Mouse (Mus musculus): Measurements from ENCODE around the gene Fuk. TPM values are rescaled to one million over a fixed set of nuclear protein-coding genes. Genes with fewer than 3 reads are reported as not detected.

Gene Fuk
- polyA plus RNA-seq, 1 experiment from 2014 or later, result 6.2 TPM

- Histone ChIP-seq H3K27me3 (replicated peaks; ENCODE audit: control insufficient read depth, insufficient read depth, low read length) (no peaks in the 10 kb centered on the region), H3K27ac (ENCODE audit: low read depth, low read length) (peak overlapping the region; percentile 28; the same call in 1 of the 2 replicates), H3K4me2 (replicated peaks; ENCODE audit: low read depth) (peak overlapping the region; percentile 87), H3K36me3 (ENCODE audit: control insufficient read depth, insufficient read depth) (no peaks in the 10 kb centered on the region), H3K9ac (ENCODE audit: low read depth, low read length) (peak overlapping the region; percentile 55), H3K9me3 (ENCODE audit: control insufficient read depth) (no peaks in the 10 kb centered on the region), H3K4me1 (replicated peaks; ENCODE audit: control insufficient read depth, insufficient read depth, low read length) (no peaks in the 10 kb centered on the region; the same call in 1 of the 2 replicates), H3K4me3 (ENCODE audit: low read depth, low read length) (peak overlapping the region; percentile 70)
- WGBS, result 9% methylated on average over 22 of the region's 37 CpGs
- peak; percentile 12; the same call in 1 of the 2 replicates for ATAC-seq
- no peak for TF ChIP-seq CTCF (IDR thresholded peaks at IDR 0.05; ENCODE audit: low read depth)
These were observed 17.9 kb upstream of the Fuk start for GRCm38 (mm10) chr8:110920032-110920772.

- H3K9me3 ChIP-seq (ENCODE audit: control insufficient read depth), result no peaks in the 10 kb centered on the region
- no peaks in the 10 kb centered on the region for H3K36me3 ChIP-seq (ENCODE audit: control insufficient read depth, insufficient read depth)
- H3K4me3 ChIP-seq (ENCODE audit: low read depth, low read length), result peak within 1 kb of the TSS; percentile 70
- TF ChIP-seq CTCF (IDR thresholded peaks at IDR 0.05; ENCODE audit: low read depth), result no peak
- peak within 1 kb of the TSS; percentile 55 for H3K9ac ChIP-seq (ENCODE audit: low read depth, low read length)
- H3K27me3 ChIP-seq (replicated peaks; ENCODE audit: control insufficient read depth, insufficient read depth, low read length), result no peaks in the 10 kb centered on the region
- ATAC-seq, result peak; percentile 81
- H3K4me1 ChIP-seq (replicated peaks; ENCODE audit: control insufficient read depth, insufficient read depth, low read length), result no peaks in the 10 kb centered on the region; the same call in 1 of the 2 replicates
- peak within 1 kb of the TSS; percentile 87 for H3K4me2 ChIP-seq (replicated peaks; ENCODE audit: low read depth)
- 2% methylated on average over 16 of the region's 36 CpGs for WGBS
- peak within 1 kb of the TSS; percentile 28; the same call in 1 of the 2 replicates for H3K27ac ChIP-seq (ENCODE audit: low read depth, low read length)
These were observed 17.2 kb upstream of the Fuk start, which contains the start of gene St3gal2 for GRCm38 (mm10) chr8:110919341-110920031. Gene St3gal2, plus strand, starts transcription at chr8:110919922.

- ATAC-seq, result no peak
- H3K4me3 ChIP-seq (ENCODE audit: low read depth, low read length), result no peak overlapping the region
- no peak overlapping the region for H3K27ac ChIP-seq (ENCODE audit: low read depth, low read length)
- no peak overlapping the region for H3K9ac ChIP-seq (ENCODE audit: low read depth, low read length)
- no peaks in the 10 kb centered on the region for H3K27me3 ChIP-seq (replicated peaks; ENCODE audit: control insufficient read depth, insufficient read depth, low read length)
- no peaks in the 10 kb centered on the region for H3K36me3 ChIP-seq (ENCODE audit: control insufficient read depth, insufficient read depth)
- WGBS, result 49% methylated on average over 8 of the region's 8 CpGs
- H3K4me1 ChIP-seq (replicated peaks; ENCODE audit: control insufficient read depth, insufficient read depth, low read length), result no peaks in the 10 kb centered on the region; the same call in 1 of the 2 replicates
- H3K9me3 ChIP-seq (ENCODE audit: control insufficient read depth), result no peaks in the 10 kb centered on the region
- no peak for TF ChIP-seq CTCF (IDR thresholded peaks at IDR 0.05; ENCODE audit: low read depth)
- no peak overlapping the region for H3K4me2 ChIP-seq (replicated peaks; ENCODE audit: low read depth)
These were observed 16.2 kb upstream of the Fuk start for GRCm38 (mm10) chr8:110918460-110918859.

GRCm38 (mm10) chr8:110918027-110918426 is 15.7 kb upstream of the Fuk start:
- Histone ChIP-seq H3K27ac (ENCODE audit: low read depth, low read length) (no peak overlapping the region), H3K4me1 (replicated peaks; ENCODE audit: control insufficient read depth, insufficient read depth, low read length) (no peaks in the 10 kb centered on the region; the same call in 1 of the 2 replicates), H3K27me3 (replicated peaks; ENCODE audit: control insufficient read depth, insufficient read depth, low read length) (no peaks in the 10 kb centered on the region), H3K36me3 (ENCODE audit: control insufficient read depth, insufficient read depth) (no peaks in the 10 kb centered on the region), H3K4me3 (ENCODE audit: low read depth, low read length) (no peak overlapping the region), H3K9ac (ENCODE audit: low read depth, low read length) (no peak overlapping the region), H3K9me3 (ENCODE audit: control insufficient read depth) (no peaks in the 10 kb centered on the region), H3K4me2 (replicated peaks; ENCODE audit: low read depth) (no peak overlapping the region)
- ATAC-seq, result no peak
- no peak for TF ChIP-seq CTCF (IDR thresholded peaks at IDR 0.05; ENCODE audit: low read depth)
- 71% methylated on average over 11 of the region's 11 CpGs for WGBS

GRCm38 (mm10) chr8:110917415-110917814 is 15.1 kb upstream of the Fuk start:
- no peaks in the 10 kb centered on the region for H3K36me3 ChIP-seq (ENCODE audit: control insufficient read depth, insufficient read depth)
- H3K9ac ChIP-seq (ENCODE audit: low read depth, low read length), result no peak overlapping the region
- no peak overlapping the region for H3K4me2 ChIP-seq (replicated peaks; ENCODE audit: low read depth)
- no peak overlapping the region for H3K4me3 ChIP-seq (ENCODE audit: low read depth, low read length)
- TF ChIP-seq CTCF (IDR thresholded peaks at IDR 0.05; ENCODE audit: low read depth), result no peak
- 68% methylated on average over 2 of the region's 2 CpGs for WGBS
- H3K27me3 ChIP-seq (replicated peaks; ENCODE audit: control insufficient read depth, insufficient read depth, low read length), result no peaks in the 10 kb centered on the region
- H3K27ac ChIP-seq (ENCODE audit: low read depth, low read length), result no peak overlapping the region
- H3K4me1 ChIP-seq (replicated peaks; ENCODE audit: control insufficient read depth, insufficient read depth, low read length), result no peaks in the 10 kb centered on the region; the same call in 1 of the 2 replicates
- no peak for ATAC-seq
- no peaks in the 10 kb centered on the region for H3K9me3 ChIP-seq (ENCODE audit: control insufficient read depth)

All from intestine, postnatal 0 days (tissue).